Mouse (Mus musculus): Measurements from ENCODE around the gene Foxg1.

DNA sequence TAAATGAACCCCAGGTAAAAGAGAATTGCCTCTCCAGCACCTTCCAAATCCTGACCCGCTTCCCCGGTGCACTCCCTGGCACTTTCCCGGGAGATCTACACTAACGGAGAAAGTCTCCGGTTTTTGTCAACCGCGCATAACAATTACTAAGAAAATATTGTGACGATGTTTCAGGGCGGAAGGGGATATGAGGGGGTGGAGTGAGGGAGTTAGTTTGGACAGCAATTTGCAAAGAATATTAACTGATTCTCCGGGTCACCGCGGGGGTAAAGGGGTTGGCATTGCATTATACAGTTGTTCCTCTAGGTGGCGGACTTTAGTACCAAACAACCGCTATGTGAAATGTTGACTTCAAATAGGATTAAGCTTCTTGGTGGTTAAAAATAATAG lies 7.9 kb upstream of the Foxg1 start:
- TF ChIP-seq CTCF (IDR thresholded peaks at IDR 0.05; ENCODE audit: borderline replicate concordance, control insufficient read depth, extremely low read depth, insufficient read depth, low read length, poor library complexity): no peak
- TF ChIP-seq POLR2A (IDR thresholded peaks at IDR 0.05; ENCODE audit: control insufficient read depth, extremely low read depth, insufficient read depth, low read length, poor library complexity): no peak

Data from thymus, adult 2 months (tissue).